In the genomic region with DNA sequence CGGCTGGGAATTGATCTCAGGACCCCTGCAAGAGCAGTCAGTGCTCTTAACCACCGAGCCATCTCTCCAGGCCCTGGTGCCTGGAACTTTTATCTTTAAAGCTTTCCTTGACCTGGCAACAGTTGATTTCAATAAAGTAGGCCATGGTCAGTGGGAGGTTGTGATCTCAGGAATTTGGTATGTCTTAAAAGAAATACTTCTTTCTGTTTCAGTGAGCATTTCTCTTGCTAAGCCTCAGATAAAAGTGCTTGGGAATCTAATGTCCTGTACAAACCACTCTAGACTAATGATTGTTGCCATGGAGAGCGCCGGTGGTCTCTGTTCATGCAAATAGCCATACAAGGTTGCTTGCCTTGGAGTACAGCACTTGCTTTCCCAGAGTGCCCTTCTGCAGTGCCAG, we compare ENCODE assay signal across 19 mouse cellular contexts. TPM values are rescaled to one million over a fixed set of nuclear protein-coding genes. Genes with fewer than 3 reads are reported as not detected.
DNase-seq lines count a peak whose midpoint lies in the region; ATAC-seq and TF ChIP-seq lines count a peak whose summit lies in the region.
"Had no signal": no experiment of that assay in that cellular context is flagged by ENCODE, and none has a peak within 500 bp of the region (broad histone marks: within the 10 kb centered on the region; RNA-seq: fewer than 3 reads in every experiment).

No protein-coding gene starts in this region.

- H3K4me3 ChIP-seq in heart, embryonic 11.5 days (ENCODE audit: low read depth, low read length), result no peak overlapping the region
- H3K4me3 ChIP-seq in kidney, adult 2 months (ENCODE audit: insufficient read depth, low read depth, low read length), result no peak overlapping the region
- no peak overlapping the region for H3K4me3 ChIP-seq in testis, adult 2 months (ENCODE audit: control insufficient read depth, low read depth, low read length)
- H3K4me3 ChIP-seq: forebrain, embryonic 10.5 days; hindbrain, embryonic 12.5 days; intestine, embryonic 15.5 days; layer of hippocampus, adult 2 months; neural tube, embryonic 13.5 days had no signal

- peak overlapping the region; percentile 67 for H3K27ac ChIP-seq in heart, embryonic 11.5 days (ENCODE audit: low read depth, low read length)
- H3K27ac ChIP-seq in kidney, adult 2 months (ENCODE audit: insufficient read depth, low read depth, low read length), result peak overlapping the region; percentile 46; the same call in 1 of the 2 replicates
- H3K27ac ChIP-seq in testis, adult 2 months (ENCODE audit: control insufficient read depth, insufficient read depth, low read depth, low read length), result peak overlapping the region; percentile 76
- H3K27ac ChIP-seq: forebrain, embryonic 10.5 days; hindbrain, embryonic 12.5 days; intestine, embryonic 15.5 days; neural tube, embryonic 13.5 days had no signal

- TF ChIP-seq POLR2A in kidney, adult 2 months (IDR thresholded peaks at IDR 0.05; ENCODE audit: low read depth, low read length), result no peak
- TF ChIP-seq POLR2A in testis, adult 2 months (IDR thresholded peaks at IDR 0.05; ENCODE audit: control insufficient read depth, low read depth, low read length), result no peak

- TF ChIP-seq CTCF in kidney, adult 2 months (conservative IDR thresholded peaks at IDR 0.05; ENCODE audit: insufficient read depth, insufficient read length, low read depth, low read length), result no peak
- TF ChIP-seq CTCF in testis, adult 2 months (IDR thresholded peaks at IDR 0.05; ENCODE audit: control insufficient read depth, insufficient read depth, insufficient replicate concordance, low read depth, low read length), result no peak

- H3K9ac ChIP-seq in heart, embryonic 11.5 days (ENCODE audit: low read depth, low read length), result no peak overlapping the region
- H3K9ac ChIP-seq: hindbrain, embryonic 12.5 days; intestine, embryonic 15.5 days; lung, embryonic 14.5 days; neural tube, embryonic 13.5 days had no signal

- peaks cover 64% of the 10 kb centered on the region for H3K4me1 ChIP-seq in heart, embryonic 11.5 days (ENCODE audit: control insufficient read depth, insufficient read depth, low read length)
- peaks cover 40% of the 10 kb centered on the region for H3K4me1 ChIP-seq in kidney, adult 2 months (ENCODE audit: control insufficient read depth, insufficient read depth, low read length)
- peaks cover 15% of the 10 kb centered on the region for H3K4me1 ChIP-seq in testis, adult 2 months (ENCODE audit: control insufficient read depth, insufficient read depth, low read length)

- WGBS in heart, embryonic 11.5 days (ENCODE audit: insufficient replicate concordance), result 42% methylated on average over 4 of the region's 4 CpGs
- 54% methylated on average over 4 of the region's 4 CpGs for WGBS in kidney, adult 2 months

- H3K9me3 ChIP-seq in heart, embryonic 11.5 days (replicated peaks; ENCODE audit: control insufficient read depth, low read length), result no peaks in the 10 kb centered on the region
- H3K9me3 ChIP-seq: forebrain, embryonic 10.5 days; hindbrain, embryonic 12.5 days; intestine, embryonic 15.5 days; neural tube, embryonic 13.5 days had no signal

- H3K4me2 ChIP-seq in heart, embryonic 11.5 days, result no peak overlapping the region
- H3K4me2 ChIP-seq: hindbrain, embryonic 12.5 days; intestine, embryonic 15.5 days; lung, embryonic 14.5 days; neural tube, embryonic 13.5 days had no signal

- ATAC-seq in heart, embryonic 11.5 days (replicated peaks; ENCODE audit: insufficient number of reproducible peaks, low FRiP score, low TSS enrichment), result no peak
- ATAC-seq in activated CD4-positive, CD25-positive, alpha-beta regulatory T cell, adult 4 months, result no peak
- ATAC-seq: intestine, embryonic 15.5 days had no signal

- no peak for DNase-seq in heart, adult 8-10 months (ENCODE audit: low spot score)
- no peak for DNase-seq in kidney, adult 2 months
- DNase-seq in kidney, postnatal 4 days, result no peak
- no peak for DNase-seq in testis, postnatal 10 days (ENCODE audit: low spot score)
- DNase-seq in gastrocnemius, postnatal 4 days (ENCODE audit: low spot score in 2 of 2), result no peak
- DNase-seq: cerebellum, postnatal 10 days; gastrocnemius, postnatal 25 days; left cerebral cortex, postnatal 4 days; lung, embryonic 14.5 days; right cerebral cortex, postnatal 25 days; thymus, postnatal 25 days had no signal

- no peaks in the 10 kb centered on the region for H3K27me3 ChIP-seq in heart, embryonic 11.5 days (ENCODE audit: control insufficient read depth, insufficient read depth, low read length)
- H3K27me3 ChIP-seq in kidney, adult 2 months (replicated peaks; ENCODE audit: control insufficient read depth, insufficient read depth, low read length), result no peaks in the 10 kb centered on the region
- no peaks in the 10 kb centered on the region for H3K27me3 ChIP-seq in testis, adult 2 months (ENCODE audit: control insufficient read depth, insufficient read depth, low read length)
- H3K27me3 ChIP-seq: hindbrain, embryonic 12.5 days; intestine, embryonic 15.5 days; neural tube, embryonic 13.5 days had no signal

- peaks cover 14% of the 10 kb centered on the region for H3K36me3 ChIP-seq in heart, embryonic 11.5 days (ENCODE audit: control insufficient read depth, insufficient read depth, low read length)
- H3K36me3 ChIP-seq in kidney, adult 2 months (ENCODE audit: control insufficient read depth, insufficient read depth, low read length), result no peaks in the 10 kb centered on the region
- H3K36me3 ChIP-seq in testis, adult 2 months (ENCODE audit: control insufficient read depth, insufficient read depth, low read length), result no peaks in the 10 kb centered on the region

RNA-seq across cellular contexts. Expression of a gene that starts 5.7 kb away (rescaled TPM):
- 138 and 139 TPM in 2 replicates for polyA plus RNA-seq in heart, embryonic 11.5 days (2014; fragmentation: Nextera tagmentation; extraction: Ambion mirVana)
- total RNA-seq in heart, adult 8-10 months (2022), result 10 to 100 TPM; 39.1 to 45.9 (median 43.7) TPM
- 79.3 and 96.2 TPM in 2 replicates for polyA plus RNA-seq in kidney, adult 2 months (2012; rRNA removed)
- 117 and 150 TPM in 2 replicates for polyA plus RNA-seq in testis, adult 2 months (2012; rRNA removed)
- polyA plus RNA-seq in activated CD4-positive, CD25-positive, alpha-beta regulatory T cell, adult 4 months (2017; shearing (Covaris generic)), result 10 to 100 TPM; 14.9 to 18.2 TPM
- 10 to 100 TPM; 81.9 to 87.1 TPM for total RNA-seq in gastrocnemius, postnatal 4 days (2021)

RNA-seq across cellular contexts. Expression of a gene that starts 57.4 kb away (rescaled TPM):
- 33.4 and 40.9 TPM in 2 replicates for polyA plus RNA-seq in heart, embryonic 11.5 days (2014; fragmentation: Nextera tagmentation; extraction: Ambion mirVana)
- total RNA-seq in heart, adult 8-10 months (2022), result 10 to 100 TPM; 48.0 to 58.0 (median 50.7) TPM
- polyA plus RNA-seq in kidney, adult 2 months (2012; rRNA removed), result 40.0 and 41.0 TPM in 2 replicates
- polyA plus RNA-seq in testis, adult 2 months (2012; rRNA removed), result 114 and 125 TPM in 2 replicates
- polyA plus RNA-seq in activated CD4-positive, CD25-positive, alpha-beta regulatory T cell, adult 4 months (2017; shearing (Covaris generic)), result 10 to 100 TPM; 29.3 to 33.5 TPM
- total RNA-seq in gastrocnemius, postnatal 4 days (2021), result 10 to 100 TPM; 61.6 to 63.6 TPM
